Mouse (Mus musculus) adrenal gland, adult 2 months (tissue): ENCODE data around the gene Dnal1. TPM values are rescaled to one million over a fixed set of nuclear protein-coding genes. Genes with fewer than 3 reads are reported as not detected.

ENCODE experiments used
- DNase-seq: peaks from one replicate; pipeline ENCODE4 v3.0.0; 2021
- polyA plus RNA-seq: library from polyadenylated mRNA; depleted of rRNA; stranded (reverse); fragments of >200 nt; gene quantifications from 2 replicates; pipeline ENCODE4 v1.2.3, GENCODE M21; 2012
- total RNA-seq, 2 experiments: library from RNA; stranded (reverse); gene quantifications; 2 replicates each; pipeline ENCODE4 v1.2.3; 2021

Dnal1 gene
- total and polyA plus RNA-seq, 3 experiments: 3.3 to 18.6 (median 15.7) TPM

GRCm38 (mm10) chr12:84161616-84162433 lies 47.7 kb downstream of the Dnal1 start:
- no peak for DNase-seq

GRCm38 (mm10) chr12:84163133-84163532 lies 49.0 kb downstream of the Dnal1 start:
- no peak for DNase-seq

GRCm38 (mm10) chr12:84163586-84164110 lies 49.5 kb downstream of the Dnal1 start:
- DNase-seq: no peak

- no peak for DNase-seq
These were observed 51.6 kb downstream of the Dnal1 start for GRCm38 (mm10) chr12:84165631-84166373.

GRCm38 (mm10) chr12:84170610-84171009 lies 56.4 kb downstream of the Dnal1 start:
- DNase-seq: no peak

GRCm38 (mm10) chr12:84172216-84172615 lies 58.0 kb downstream of the Dnal1 start:
- no peak for DNase-seq

- DNase-seq: no peak
These were observed 58.7 kb downstream of the Dnal1 start for GRCm38 (mm10) chr12:84172862-84173261.

- no peak for DNase-seq
These were observed 59.2 kb downstream of the Dnal1 start for GRCm38 (mm10) chr12:84173309-84173915.

GRCm38 (mm10) chr12:84174190-84174811 lies 60.1 kb downstream of the Dnal1 start:
- DNase-seq: peak; percentile 85

- peak; percentile 88 for DNase-seq
These were observed 60.7 kb downstream of the Dnal1 start for GRCm38 (mm10) chr12:84174871-84175270.

GRCm38 (mm10) chr12:84175659-84176061 lies 61.5 kb downstream of the Dnal1 start:
- peak; percentile 95 for DNase-seq

GRCm38 (mm10) chr12:84176126-84176769 lies 62.1 kb downstream of the Dnal1 start:
- no peak for DNase-seq

- DNase-seq: no peak
These were observed 63.0 kb downstream of the Dnal1 start for GRCm38 (mm10) chr12:84176886-84177765.

- peak; percentile 79 for DNase-seq
These were observed 63.9 kb downstream of the Dnal1 start for GRCm38 (mm10) chr12:84178052-84178451.

GRCm38 (mm10) chr12:84178652-84179445 lies 64.7 kb downstream of the Dnal1 start:
- DNase-seq: peak; percentile 76

- no peak for DNase-seq
These were observed 65.9 kb downstream of the Dnal1 start for GRCm38 (mm10) chr12:84180090-84180489.

- peak; percentile 95 for DNase-seq
These were observed 66.7 kb downstream of the Dnal1 start for GRCm38 (mm10) chr12:84180701-84181435.

- no peak for DNase-seq
These were observed 67.8 kb downstream of the Dnal1 start for GRCm38 (mm10) chr12:84181999-84182398.

GRCm38 (mm10) chr12:84184979-84185378 lies 70.8 kb downstream of the Dnal1 start:
- DNase-seq: no peak
